Mouse (Mus musculus) midbrain, embryonic 13.5 days (tissue): Measurements from ENCODE around the gene Fhl5. TPM values are rescaled to one million over a fixed set of nuclear protein-coding genes. Genes with fewer than 3 reads are reported as not detected.

Experiments
- ATAC-seq: fragments of 200-750 bp; cut with Nextera tagmentation; 2 replicates; pipeline ENCODE4 v1.8.0; 2017; ENCODE audit warnings: mild to moderate bottlenecking, moderate TSS enrichment, moderate library complexity
- H3K27ac ChIP-seq: fragments of 300-500 bp; sonication (generic); 2 replicates; pipeline ENCODE4 v1.5.1; 2015; ENCODE audit warnings: inconsistent platforms, mild to moderate bottlenecking, moderate library complexity
- H3K27me3 ChIP-seq: fragments of 300-500 bp; sonication (generic); 2 replicates; pipeline ENCODE4 v1.6.1; 2015; ENCODE audit warnings: mild to moderate bottlenecking, inconsistent platforms
- H3K36me3 ChIP-seq: fragments of 300-500 bp; sonication (generic); 2 replicates; pipeline ENCODE4 v1.6.1; 2015; ENCODE audit warnings: mild to moderate bottlenecking, inconsistent platforms
- H3K4me1 ChIP-seq: fragments of 300-500 bp; sonication (generic); replicated peaks from 2 replicates; pipeline ENCODE4 v1.6.1; 2015; ENCODE audit warnings: inconsistent platforms
- H3K4me2 ChIP-seq: fragments of 300-500 bp; sonication (generic); replicated peaks from 2 replicates; pipeline ENCODE4 v1.6.1; 2015; ENCODE audit warnings: moderate library complexity, mild to moderate bottlenecking, inconsistent platforms
- H3K4me3 ChIP-seq: fragments of 300-500 bp; sonication (generic); replicated peaks from 2 replicates; pipeline ENCODE4 v1.5.1; 2015; ENCODE audit warnings: mild to moderate bottlenecking, inconsistent platforms
- H3K9ac ChIP-seq: fragments of 300-500 bp; sonication (generic); replicated peaks from 2 replicates; pipeline ENCODE4 v1.6.1; 2015; ENCODE audit warnings: mild to moderate bottlenecking, inconsistent platforms
- H3K9me3 ChIP-seq: fragments of 300-500 bp; sonication (generic); 2 replicates; pipeline ENCODE4 v1.6.1; 2016; ENCODE audit warnings: mild to moderate bottlenecking, inconsistent platforms
- WGBS: fragments of 180-500 bp; shearing (Covaris S2); methylation state at CpG from one replicate; pipeline ENCODE4 v1.1.7; 2015; 5-methylcytosine and 5-hydroxymethylcytosine counted together
- polyA plus RNA-seq: library from polyadenylated mRNA; unstranded; fragments of >200 nt; fragmentation: Nextera tagmentation; extraction: Ambion mirVana; gene quantifications from 2 replicates; pipeline ENCODE4 v1.2.1, GENCODE M21; 2015

The Fhl5 gene
- polyA plus RNA-seq, 1 experiment from 2014 or later, result not detected

DNA sequence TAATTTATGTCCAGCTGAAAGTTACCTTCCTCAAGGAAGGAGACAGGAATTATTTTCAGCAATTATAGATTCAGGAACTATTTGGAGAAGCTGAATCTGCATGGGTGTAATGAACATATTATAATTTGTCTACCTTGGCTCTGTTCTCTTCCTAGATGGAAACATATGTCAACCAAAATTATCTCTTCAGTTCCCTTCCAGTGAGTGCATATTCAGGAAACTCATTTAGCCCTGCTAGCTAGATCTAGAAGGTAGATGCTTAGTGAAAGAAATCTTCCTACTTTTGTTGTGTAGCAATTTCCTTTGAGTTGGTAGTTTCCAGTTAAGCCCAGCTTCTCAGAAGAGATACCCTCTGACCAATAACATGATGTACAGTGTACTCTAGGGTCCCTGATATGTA, 20.7 kb downstream of the Fhl5 start:
- Histone ChIP-seq H3K36me3 (no peaks in the 10 kb centered on the region), H3K4me2 (no peak overlapping the region), H3K27ac (no peak overlapping the region), H3K9ac (no peak overlapping the region), H3K27me3 (no peaks in the 10 kb centered on the region), H3K9me3 (no peaks in the 10 kb centered on the region), H3K4me3 (no peak overlapping the region), H3K4me1 (no peaks in the 10 kb centered on the region)
- ATAC-seq, result no peak

DNA sequence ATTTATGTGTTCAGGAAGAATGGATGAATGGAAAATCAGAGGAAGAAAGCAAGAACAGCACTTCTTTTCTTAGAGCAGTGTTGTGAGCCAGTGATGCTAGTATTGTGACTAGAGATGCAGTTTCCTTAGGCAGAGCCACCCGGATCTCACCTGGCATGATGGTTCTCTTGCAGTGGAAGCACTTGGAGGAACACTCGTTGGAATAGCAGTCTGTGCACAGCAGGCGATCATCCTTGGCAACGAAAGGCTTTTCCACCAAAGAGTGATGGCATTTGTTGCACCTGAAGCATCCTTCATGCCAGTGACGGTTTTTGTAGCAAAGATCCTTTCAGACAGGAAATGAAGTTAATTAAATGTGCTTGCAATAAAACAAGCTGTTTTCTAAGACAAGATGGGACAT, 29.2 kb downstream of the Fhl5 start:
- Histone ChIP-seq H3K9ac (no peak overlapping the region), H3K27me3 (no peaks in the 10 kb centered on the region), H3K4me2 (no peak overlapping the region), H3K9me3 (no peaks in the 10 kb centered on the region), H3K27ac (no peak overlapping the region), H3K36me3 (no peaks in the 10 kb centered on the region), H3K4me1 (no peaks in the 10 kb centered on the region), H3K4me3 (no peak overlapping the region)
- whole genome bisulfite sequencing, result 67% methylated on average over 5 of the region's 5 CpGs
- ATAC-seq, result no peak

DNA sequence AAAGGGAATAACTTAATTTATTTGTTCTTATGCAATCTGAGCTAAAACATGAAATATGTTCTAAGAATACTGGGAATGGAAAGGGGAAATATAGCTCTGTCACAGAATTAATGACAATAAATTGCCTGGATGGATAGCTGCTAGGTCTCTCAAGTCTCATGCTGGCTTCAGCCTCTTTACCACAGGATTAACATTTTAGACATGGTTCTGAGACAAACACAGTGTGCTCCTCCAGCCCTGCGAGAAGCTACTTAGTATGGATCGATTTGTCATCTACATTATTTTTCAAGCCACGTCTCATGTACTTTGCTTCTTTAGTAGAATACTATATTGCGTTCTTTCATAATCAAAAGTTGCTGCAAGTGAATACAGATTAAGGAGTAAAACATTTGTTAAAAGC, 36.5 kb downstream of the Fhl5 start:
- 0 out of 2 replicates have a peak, but pooled peaks cover 7% of the 10 kb centered on the region for H3K4me1 ChIP-seq
- H3K27me3 ChIP-seq, result no peaks in the 10 kb centered on the region
- WGBS, result 45% methylated on average over 4 of the region's 4 CpGs
- no peak overlapping the region for H3K4me3 ChIP-seq
- no peak overlapping the region for H3K4me2 ChIP-seq
- H3K9ac ChIP-seq, result no peak overlapping the region
- ATAC-seq, result 0 out of 2 replicates have a peak, but pooled peaks have one; percentile 50
- no peaks in the 10 kb centered on the region for H3K9me3 ChIP-seq
- H3K27ac ChIP-seq, result no peak overlapping the region
- H3K36me3 ChIP-seq, result no peaks in the 10 kb centered on the region

DNA sequence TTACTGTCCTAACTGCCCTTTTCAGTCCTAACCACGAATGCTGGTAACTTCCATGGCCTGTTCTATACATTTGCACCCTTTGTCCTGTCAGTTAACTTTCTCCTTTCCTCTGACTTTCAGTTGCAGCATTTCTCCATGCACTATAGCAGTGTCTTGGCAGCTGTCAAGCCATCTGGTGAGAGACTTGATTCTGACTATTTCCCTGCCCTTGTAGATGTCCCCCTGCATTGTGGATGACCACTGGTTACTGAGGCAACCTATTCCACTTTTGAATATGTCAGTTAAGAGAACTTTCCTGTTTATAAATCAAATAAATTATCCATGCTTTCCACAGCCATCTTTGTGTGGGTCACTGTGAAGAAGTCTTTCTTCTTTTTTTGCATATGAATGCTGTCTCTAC, 45.4 kb downstream of the Fhl5 start:
- Histone ChIP-seq H3K27ac (no peak overlapping the region), H3K9ac (no peak overlapping the region), H3K9me3 (no peaks in the 10 kb centered on the region), H3K27me3 (no peaks in the 10 kb centered on the region), H3K36me3 (no peaks in the 10 kb centered on the region), H3K4me1 (no peaks in the 10 kb centered on the region), H3K4me3 (no peak overlapping the region), H3K4me2 (no peak overlapping the region)
- no peak for ATAC-seq
- WGBS, result 41% methylated on average over 1 of the region's 1 CpGs

DNA sequence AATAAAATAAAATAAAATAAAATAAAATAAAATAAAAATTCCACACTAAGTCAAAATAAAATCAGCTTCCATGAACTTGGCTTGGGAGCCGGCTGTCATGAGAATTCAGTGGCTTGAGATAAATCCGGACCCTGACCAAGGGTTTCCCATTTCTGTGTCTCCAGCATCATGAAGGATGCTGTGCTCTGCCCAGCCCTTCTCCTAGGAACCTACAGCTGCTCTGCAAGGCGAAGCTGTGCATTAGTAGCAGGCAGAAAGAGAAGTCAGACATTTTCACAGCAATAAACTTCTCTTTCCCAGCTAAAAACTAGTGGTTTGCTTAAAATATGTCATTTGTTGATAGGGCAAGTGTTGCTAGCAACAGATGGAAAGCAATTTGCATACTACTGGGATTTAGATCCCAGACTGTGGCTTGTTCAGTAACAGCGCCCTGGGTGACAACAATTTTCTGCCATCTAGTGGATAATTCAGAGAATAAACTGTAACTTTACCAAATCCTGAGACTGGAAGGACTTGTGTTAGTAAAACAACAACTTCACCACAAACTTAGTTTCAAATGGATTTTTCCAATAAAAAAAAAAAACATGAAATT, 63.0 kb downstream of the Fhl5 start:
- no peak overlapping the region for H3K4me3 ChIP-seq
- no peak for ATAC-seq
- H3K27me3 ChIP-seq, result no peaks in the 10 kb centered on the region
- H3K4me1 ChIP-seq, result no peaks in the 10 kb centered on the region
- WGBS, result 62% methylated on average over 4 of the region's 4 CpGs
- H3K27ac ChIP-seq, result no peak overlapping the region
- no peaks in the 10 kb centered on the region for H3K36me3 ChIP-seq
- no peak overlapping the region for H3K4me2 ChIP-seq
- H3K9me3 ChIP-seq, result no peaks in the 10 kb centered on the region
- no peak overlapping the region for H3K9ac ChIP-seq

Other genes starting within 250 kb of the Fhl5 start
- 33.6 and 38.0 TPM in 2 replicates for gene Ufl1, start 38.9 kb upstream of the Fhl5 start, polyA plus RNA-seq